ENCODE assay signal across 7 mouse cellular contexts in the genomic region with DNA sequence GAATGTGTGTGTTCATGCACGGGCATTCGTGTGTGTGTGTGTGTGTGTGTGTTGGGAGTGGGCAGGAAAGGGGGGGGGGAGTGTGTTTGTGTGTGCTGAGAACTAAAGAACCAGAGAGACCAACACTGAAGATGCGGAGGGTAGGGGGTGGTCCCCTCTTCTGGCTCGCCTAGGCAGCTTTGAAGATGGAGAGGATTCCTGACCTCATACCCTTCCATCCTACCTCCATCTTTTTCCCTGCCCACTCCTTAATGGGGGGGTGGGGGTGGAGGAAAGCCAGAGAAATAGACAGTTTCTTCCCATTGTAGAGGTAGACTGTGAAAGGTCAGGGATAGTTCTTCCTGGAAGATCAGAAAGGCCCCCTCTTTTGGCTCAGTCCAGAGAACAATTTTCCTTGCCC. TPM values are rescaled to one million over a fixed set of nuclear protein-coding genes. Genes with fewer than 3 reads are reported as not detected.
DNase-seq lines count a peak whose midpoint lies in the region; ATAC-seq and TF ChIP-seq lines count a peak whose summit lies in the region.

No protein-coding gene starts in this region.

- WGBS in embryonic facial prominence, embryonic 12.5 days = 47% methylated on average over 3 of the region's 4 CpGs
- 75% methylated on average over 4 of the region's 4 CpGs for WGBS in intestine, embryonic 15.5 days
- WGBS in neural tube, embryonic 12.5 days = 67% methylated on average over 4 of the region's 4 CpGs

- H3K9me3 ChIP-seq in embryonic facial prominence, embryonic 12.5 days = no peaks in the 10 kb centered on the region
- no peaks in the 10 kb centered on the region for H3K9me3 ChIP-seq in intestine, embryonic 15.5 days
- no peaks in the 10 kb centered on the region for H3K9me3 ChIP-seq in neural tube, embryonic 12.5 days

- no peak for TF ChIP-seq CTCF in left cerebral cortex, adult 2 months (IDR thresholded peaks at IDR 0.05)

- intact Hi-C loops in left cerebral cortex, adult 2 months (cut with DNase I) = no loop called here
- intact Hi-C loops in left cerebral cortex, postnatal 36 days (cut with DNase I) = no loop called here

- H3K4me2 ChIP-seq in embryonic facial prominence, embryonic 12.5 days (replicated peaks) = peak overlapping the region; percentile 50
- H3K4me2 ChIP-seq in intestine, embryonic 15.5 days (replicated peaks) = peak overlapping the region; percentile 62
- peak overlapping the region; percentile 51 for H3K4me2 ChIP-seq in neural tube, embryonic 12.5 days (replicated peaks)

- H3K27ac ChIP-seq in left cerebral cortex, adult 2 months = peak overlapping the region; percentile 45
- H3K27ac ChIP-seq in embryonic facial prominence, embryonic 12.5 days = peak overlapping the region; percentile 76
- H3K27ac ChIP-seq in intestine, embryonic 15.5 days = peak overlapping the region; percentile 52
- H3K27ac ChIP-seq in neural tube, embryonic 12.5 days = no peak overlapping the region

- peaks cover 30% of the 10 kb centered on the region for H3K4me1 ChIP-seq in embryonic facial prominence, embryonic 12.5 days
- H3K4me1 ChIP-seq in intestine, embryonic 15.5 days (replicated peaks) = peaks cover 21% of the 10 kb centered on the region
- peaks cover 19% of the 10 kb centered on the region for H3K4me1 ChIP-seq in neural tube, embryonic 12.5 days

- DNase-seq in left cerebral cortex, adult 2 months (ENCODE audit: extremely low spot score in 1 of 2, low spot score in 2 of 2) = no peak
- no peak for DNase-seq in left cerebral cortex, postnatal 36 days (ENCODE audit: low spot score in 2 of 2)
- no peak for DNase-seq in adrenal gland, postnatal 25 days
- no peak for DNase-seq in adrenal gland, postnatal 14 days

- H3K36me3 ChIP-seq in embryonic facial prominence, embryonic 12.5 days = peaks cover 55% of the 10 kb centered on the region
- H3K36me3 ChIP-seq in intestine, embryonic 15.5 days = peaks cover 37% of the 10 kb centered on the region
- H3K36me3 ChIP-seq in neural tube, embryonic 12.5 days = peaks cover 46% of the 10 kb centered on the region

- H3K9ac ChIP-seq in embryonic facial prominence, embryonic 12.5 days = peak overlapping the region; percentile 42
- H3K9ac ChIP-seq in intestine, embryonic 15.5 days = peak overlapping the region; percentile 17; the same call in 1 of the 2 replicates
- H3K9ac ChIP-seq in neural tube, embryonic 12.5 days = 0 out of 2 replicates have a peak overlapping the region, but pooled peaks have one; percentile 48

- ATAC-seq in embryonic facial prominence, embryonic 12.5 days (ENCODE audit: insufficient number of reproducible peaks, insufficient read depth, low FRiP score, low TSS enrichment) = no peak
- ATAC-seq in intestine, embryonic 15.5 days = no peak
- no peak for ATAC-seq in neural tube, embryonic 12.5 days (ENCODE audit: low FRiP score, low read depth)

- H3K27me3 ChIP-seq in embryonic facial prominence, embryonic 12.5 days = no peaks in the 10 kb centered on the region
- H3K27me3 ChIP-seq in intestine, embryonic 15.5 days (replicated peaks) = no peaks in the 10 kb centered on the region
- no peaks in the 10 kb centered on the region for H3K27me3 ChIP-seq in neural tube, embryonic 12.5 days (replicated peaks)

- no peak overlapping the region for H3K4me3 ChIP-seq in left cerebral cortex, adult 2 months
- 0 out of 2 replicates have a peak overlapping the region, but pooled peaks have one; percentile 22 for H3K4me3 ChIP-seq in embryonic facial prominence, embryonic 12.5 days
- no peak overlapping the region for H3K4me3 ChIP-seq in intestine, embryonic 15.5 days (replicated peaks)
- H3K4me3 ChIP-seq in neural tube, embryonic 12.5 days = no peak overlapping the region

RNA-seq across cellular contexts. Expression of gene Hspb9, which starts 0.5 kb away (rescaled TPM):
- not detected for total RNA-seq in left cerebral cortex, adult 2 months (2021)
- total RNA-seq in left cerebral cortex, postnatal 36 days (2021) = not detected
- polyA plus RNA-seq in embryonic facial prominence, embryonic 12.5 days (2016; fragmentation: Nextera tagmentation; extraction: Ambion mirVana) = 0.33 TPM in 1 of 2 replicates, not detected in the other
- 0.40 and 0.54 TPM in 2 replicates for polyA plus RNA-seq in intestine, embryonic 15.5 days (2015; fragmentation: Nextera tagmentation; extraction: Ambion mirVana)
- polyA plus RNA-seq in neural tube, embryonic 12.5 days (2016; fragmentation: Nextera tagmentation; extraction: Ambion mirVana) = 0.59 TPM in 1 of 2 replicates, not detected in the other
- not detected in 2 replicates for total RNA-seq in adrenal gland, postnatal 25 days (2021)
- total RNA-seq in adrenal gland, postnatal 14 days (2021) = not detected in 2 replicates

RNA-seq across cellular contexts. Expression of gene Kat2a, which starts 0.9 kb away (rescaled TPM):
- total RNA-seq in left cerebral cortex, adult 2 months (2021) = 10 to 100 TPM; 60.5 to 61.7 TPM
- total RNA-seq in left cerebral cortex, postnatal 36 days (2021) = 10 to 100 TPM; 63.1 to 65.4 TPM
- 71.2 and 72.4 TPM in 2 replicates for polyA plus RNA-seq in embryonic facial prominence, embryonic 12.5 days (2016; fragmentation: Nextera tagmentation; extraction: Ambion mirVana)
- polyA plus RNA-seq in intestine, embryonic 15.5 days (2015; fragmentation: Nextera tagmentation; extraction: Ambion mirVana) = 48.2 and 51.9 TPM in 2 replicates
- 61.3 and 64.7 TPM in 2 replicates for polyA plus RNA-seq in neural tube, embryonic 12.5 days (2016; fragmentation: Nextera tagmentation; extraction: Ambion mirVana)
- total RNA-seq in adrenal gland, postnatal 25 days (2021) = 52.2 and 53.5 TPM in 2 replicates
- total RNA-seq in adrenal gland, postnatal 14 days (2021) = 39.9 and 44.6 TPM in 2 replicates

RNA-seq across cellular contexts. Expression of gene Dhx58, which starts 9.1 kb away (rescaled TPM):
- 1 to 10 TPM; 3.0 to 3.7 TPM for total RNA-seq in left cerebral cortex, adult 2 months (2021)
- 1 to 10 TPM; 2.0 to 2.8 TPM for total RNA-seq in left cerebral cortex, postnatal 36 days (2021)
- polyA plus RNA-seq in embryonic facial prominence, embryonic 12.5 days (2016; fragmentation: Nextera tagmentation; extraction: Ambion mirVana) = 2.6 and 3.3 TPM in 2 replicates
- 2.7 and 3.2 TPM in 2 replicates for polyA plus RNA-seq in intestine, embryonic 15.5 days (2015; fragmentation: Nextera tagmentation; extraction: Ambion mirVana)
- 2.4 and 2.5 TPM in 2 replicates for polyA plus RNA-seq in neural tube, embryonic 12.5 days (2016; fragmentation: Nextera tagmentation; extraction: Ambion mirVana)
- total RNA-seq in adrenal gland, postnatal 25 days (2021) = 47.4 and 63.8 TPM in 2 replicates
- 15.8 and 16.2 TPM in 2 replicates for total RNA-seq in adrenal gland, postnatal 14 days (2021)

RNA-seq across cellular contexts. Expression of gene Zfp385c, which starts 20.9 kb away (rescaled TPM):
- under 1 TPM; 0.16 to 0.26 TPM for total RNA-seq in left cerebral cortex, adult 2 months (2021)
- total RNA-seq in left cerebral cortex, postnatal 36 days (2021) = under 1 TPM; 0.39 to 0.47 TPM
- polyA plus RNA-seq in embryonic facial prominence, embryonic 12.5 days (2016; fragmentation: Nextera tagmentation; extraction: Ambion mirVana) = 1.5 and 2.6 TPM in 2 replicates
- polyA plus RNA-seq in intestine, embryonic 15.5 days (2015; fragmentation: Nextera tagmentation; extraction: Ambion mirVana) = 0.11 TPM in 2 replicates
- polyA plus RNA-seq in neural tube, embryonic 12.5 days (2016; fragmentation: Nextera tagmentation; extraction: Ambion mirVana) = 0.20 and 0.27 TPM in 2 replicates
- 0.43 TPM in 1 of 2 replicates, not detected in the other for total RNA-seq in adrenal gland, postnatal 25 days (2021)
- 0.19 TPM in 1 of 2 replicates, not detected in the other for total RNA-seq in adrenal gland, postnatal 14 days (2021)

RNA-seq across cellular contexts. Expression of gene Rab5c, which starts 24.8 kb away (rescaled TPM):
- total RNA-seq in left cerebral cortex, adult 2 months (2021) = 100 to 1,000 TPM; 139 to 142 TPM
- 100 to 1,000 TPM; 138 to 156 TPM for total RNA-seq in left cerebral cortex, postnatal 36 days (2021)
- 18.9 and 26.1 TPM in 2 replicates for polyA plus RNA-seq in embryonic facial prominence, embryonic 12.5 days (2016; fragmentation: Nextera tagmentation; extraction: Ambion mirVana)
- polyA plus RNA-seq in intestine, embryonic 15.5 days (2015; fragmentation: Nextera tagmentation; extraction: Ambion mirVana) = 26.1 and 26.3 TPM in 2 replicates
- polyA plus RNA-seq in neural tube, embryonic 12.5 days (2016; fragmentation: Nextera tagmentation; extraction: Ambion mirVana) = 23.7 and 33.1 TPM in 2 replicates
- total RNA-seq in adrenal gland, postnatal 25 days (2021) = 160 and 171 TPM in 2 replicates
- 170 and 175 TPM in 2 replicates for total RNA-seq in adrenal gland, postnatal 14 days (2021)
